Mouse (Mus musculus): ENCODE measurements around the gene Rps6kb1.
A peak's percentile ranks its signal among the peaks of the same experiment; 100 is the strongest.

Rps6kb1 gene

DNA sequence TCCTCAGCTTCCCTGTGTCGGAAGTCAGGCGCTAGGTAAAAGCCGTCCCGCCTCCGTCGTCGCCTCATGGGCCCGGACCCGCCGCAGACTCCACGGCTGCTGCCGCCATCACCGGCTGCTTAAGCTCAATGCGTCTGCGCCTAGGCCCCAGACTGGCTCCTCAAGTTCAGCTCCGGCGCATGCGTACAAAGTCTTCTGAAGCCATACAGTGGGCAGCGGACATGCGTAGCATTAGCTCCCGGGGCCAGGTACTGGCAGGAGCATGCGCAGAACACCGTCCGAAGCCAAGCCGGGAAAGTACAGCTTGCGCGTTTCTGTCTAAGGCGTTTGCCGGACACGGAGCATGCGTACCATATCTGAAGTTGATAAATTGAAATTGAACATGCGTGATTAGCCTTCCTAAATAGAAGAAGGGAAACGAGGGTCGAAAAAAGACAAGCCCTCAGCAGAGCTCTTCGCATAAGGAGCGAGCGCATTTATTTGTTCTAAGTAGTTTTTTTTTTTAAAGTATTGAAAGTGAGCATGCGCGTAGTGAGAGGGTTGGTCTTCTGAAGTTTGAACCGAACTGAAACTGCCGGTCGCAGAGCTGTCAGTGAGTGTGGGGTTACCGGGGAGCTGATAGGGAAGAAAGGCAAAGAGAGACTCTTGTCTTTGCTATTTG lies at the start of gene Rps6kb1, which contains the start of gene Tubd1:
Gene Rps6kb1, minus strand, starts transcription at position 167 of the 661 bp plus-strand sequence.
Gene Tubd1, plus strand, starts transcription at position 353 of the 661 bp plus-strand sequence.
- peak; percentile 99 to 100 for DNase-seq (ENCODE audit: low spot score in 2 of 2)

- no peak for DNase-seq (ENCODE audit: low spot score in 2 of 2)
Measured at GRCm38 (mm10) chr11:86593443-86593842, 48.8 kb upstream of the Rps6kb1 start.

DNA sequence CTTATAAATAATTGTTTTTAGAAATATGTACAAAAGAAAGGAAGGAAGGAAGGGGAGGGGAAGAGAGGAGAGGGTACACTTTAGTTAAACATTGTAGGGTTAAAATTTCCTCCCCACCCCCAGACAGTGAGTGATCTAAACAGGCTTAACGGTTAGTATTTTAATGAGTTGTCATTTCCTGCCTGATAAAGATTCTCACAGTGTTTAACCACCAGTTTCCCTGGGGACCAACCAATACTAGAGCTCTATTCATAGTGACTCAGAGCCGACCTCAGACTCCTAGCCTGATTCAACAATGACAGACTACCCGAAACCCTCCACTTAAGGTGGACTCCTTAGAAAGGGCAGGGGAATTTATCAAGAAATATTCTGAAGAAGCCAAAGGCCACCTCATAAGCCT lies 48.4 kb upstream of the Rps6kb1 start:
- DNase-seq (ENCODE audit: low spot score in 2 of 2) = no peak

- no peak for DNase-seq (ENCODE audit: low spot score in 2 of 2)
Measured at GRCm38 (mm10) chr11:86591931-86592616, 47.5 kb upstream of the Rps6kb1 start.

GRCm38 (mm10) chr11:86591301-86591845 lies 46.8 kb upstream of the Rps6kb1 start:
- DNase-seq (ENCODE audit: low spot score in 2 of 2) = no peak

GRCm38 (mm10) chr11:86590579-86590978 lies 46.0 kb upstream of the Rps6kb1 start:
- DNase-seq (ENCODE audit: low spot score in 2 of 2) = peak in 1 of 2 experiments; percentile 50

DNA sequence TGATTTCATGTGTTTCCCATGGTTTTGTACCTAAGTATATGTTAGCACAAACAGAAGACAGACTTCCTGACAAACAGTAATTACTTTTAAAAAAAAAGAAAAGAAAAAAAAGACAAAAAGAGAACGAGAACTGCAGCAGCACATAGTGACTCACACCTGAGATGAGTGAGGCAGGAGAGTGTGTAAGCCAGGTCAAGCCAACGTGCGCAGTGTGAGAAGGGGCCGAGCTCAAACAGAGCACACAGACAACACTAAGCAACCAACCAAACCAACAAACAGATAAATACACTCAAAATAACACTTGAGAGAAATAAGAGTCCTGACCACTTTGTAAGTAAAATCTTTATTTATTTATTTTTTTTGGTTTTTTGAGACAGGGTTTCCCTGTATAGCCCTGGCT lies 45.5 kb upstream of the Rps6kb1 start:
- DNase-seq (ENCODE audit: low spot score in 2 of 2) = no peak

DNA sequence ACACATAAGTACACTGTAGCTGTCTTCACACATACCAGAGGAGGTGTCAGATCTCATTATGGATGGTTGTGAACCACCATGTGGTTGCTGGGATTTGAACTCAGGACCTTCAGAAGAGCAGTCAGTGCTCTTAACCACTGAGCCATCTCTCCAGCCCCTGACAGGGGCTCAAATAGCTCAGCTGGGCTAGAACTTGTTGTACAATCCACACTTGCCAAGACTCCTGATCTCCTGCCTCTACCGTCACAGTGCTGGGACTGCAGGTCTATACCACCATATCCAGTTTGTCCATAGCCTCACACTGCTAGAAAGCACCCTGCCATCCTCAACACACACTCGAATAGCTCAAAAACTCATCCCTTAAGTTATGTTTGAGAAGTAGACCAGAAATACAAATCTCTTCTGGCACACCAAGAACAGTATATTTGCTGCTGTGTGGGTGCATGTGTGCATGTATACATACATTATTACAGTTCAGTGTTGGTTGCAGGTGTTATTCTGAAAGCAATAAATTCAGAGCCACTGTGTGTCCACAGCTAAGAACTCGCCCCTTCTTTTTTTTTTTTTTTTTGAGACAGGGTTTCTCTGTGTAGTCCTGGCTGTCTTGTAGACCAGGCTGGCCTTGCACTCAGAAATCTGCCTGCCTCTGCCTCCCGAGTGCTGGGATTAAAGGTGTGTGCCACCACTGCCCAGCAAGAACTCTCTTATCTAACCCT lies 44.1 kb upstream of the Rps6kb1 start:
- DNase-seq (ENCODE audit: low spot score in 2 of 2) = no peak

GRCm38 (mm10) chr11:86587830-86588229 lies 43.2 kb upstream of the Rps6kb1 start:
- no peak for DNase-seq (ENCODE audit: low spot score in 2 of 2)

DNA sequence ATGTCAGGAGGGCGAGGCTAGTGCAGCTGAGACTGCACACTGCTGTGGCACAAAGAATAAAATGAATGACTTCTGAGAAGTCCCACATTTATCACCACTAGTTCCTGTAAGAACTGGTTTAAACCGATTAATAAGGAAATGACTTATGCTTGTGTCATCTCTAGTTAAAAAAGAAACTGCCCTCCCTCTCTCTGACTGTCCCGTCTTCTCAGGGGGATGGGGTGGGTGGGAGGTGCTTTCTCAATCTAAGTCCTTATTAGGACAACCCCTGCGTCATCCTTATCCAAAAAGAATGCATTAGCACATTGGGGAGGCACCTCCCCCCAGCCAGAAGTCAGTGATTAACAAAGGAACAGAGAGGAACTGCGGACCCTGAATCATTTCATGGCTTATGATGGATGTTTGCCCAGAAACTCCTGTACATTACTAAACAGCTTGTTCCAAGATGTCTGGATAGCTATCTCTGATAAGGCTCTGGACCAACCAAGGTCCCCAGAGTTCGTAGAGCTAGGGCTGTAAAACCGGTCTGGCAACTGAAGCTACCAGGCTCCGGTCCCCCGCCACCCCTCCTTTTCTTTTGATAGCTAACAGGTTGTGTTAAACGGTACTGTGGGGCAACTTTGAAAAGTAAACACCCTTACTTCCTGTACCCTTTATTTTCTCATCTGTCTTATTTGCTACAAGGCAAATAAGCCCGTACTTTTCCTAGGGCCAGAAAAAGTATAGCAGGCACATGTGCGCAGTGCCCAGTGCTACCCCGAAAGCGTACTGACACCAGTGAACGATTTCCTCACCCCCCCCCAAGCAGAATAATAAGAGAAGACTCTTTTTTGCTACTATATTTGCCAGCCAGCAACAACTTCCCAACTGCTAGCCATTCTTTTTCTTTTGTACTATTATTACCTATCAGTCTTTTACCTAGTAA lies 42.5 kb upstream of the Rps6kb1 start:
- DNase-seq (ENCODE audit: low spot score in 2 of 2) = no peak

GRCm38 (mm10) chr11:86586177-86586867 lies 41.7 kb upstream of the Rps6kb1 start:
- no peak for DNase-seq (ENCODE audit: low spot score in 2 of 2)

GRCm38 (mm10) chr11:86585598-86585984 lies 41.0 kb upstream of the Rps6kb1 start:
- no peak for DNase-seq (ENCODE audit: low spot score in 2 of 2)

DNA sequence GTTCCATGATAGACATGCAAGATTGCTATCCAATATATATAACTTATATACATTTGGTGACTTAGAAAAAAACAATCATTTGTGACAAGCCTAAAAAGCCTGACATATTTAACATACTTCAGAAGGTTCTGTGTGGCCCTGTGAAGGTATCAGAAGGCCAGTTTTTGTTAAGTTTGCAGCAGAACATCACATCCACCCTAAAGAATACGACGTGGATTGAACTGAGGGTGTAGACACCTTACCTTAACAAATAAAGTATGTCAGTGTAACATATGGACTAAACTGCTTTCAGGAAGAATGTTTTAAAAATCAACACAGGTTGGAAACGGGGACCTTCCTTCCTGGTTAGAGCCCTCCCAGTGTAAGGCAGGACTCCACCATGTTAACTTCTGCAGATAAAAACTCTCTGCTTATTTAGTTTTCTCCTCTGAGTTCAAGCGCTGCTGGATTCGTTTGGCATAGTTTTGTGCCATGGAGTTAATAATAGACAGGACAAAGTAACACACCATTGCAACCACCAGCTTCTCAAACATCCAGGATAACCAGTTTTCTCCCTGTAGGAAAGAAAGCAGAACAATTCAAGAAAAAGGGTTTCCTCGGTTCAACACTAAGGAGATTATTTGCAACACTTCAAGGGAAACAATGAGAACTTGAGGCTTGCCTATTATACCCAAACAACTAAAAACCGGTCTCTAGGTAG lies 40.4 kb upstream of the Rps6kb1 start:
- no peak for DNase-seq (ENCODE audit: low spot score in 2 of 2)

DNA sequence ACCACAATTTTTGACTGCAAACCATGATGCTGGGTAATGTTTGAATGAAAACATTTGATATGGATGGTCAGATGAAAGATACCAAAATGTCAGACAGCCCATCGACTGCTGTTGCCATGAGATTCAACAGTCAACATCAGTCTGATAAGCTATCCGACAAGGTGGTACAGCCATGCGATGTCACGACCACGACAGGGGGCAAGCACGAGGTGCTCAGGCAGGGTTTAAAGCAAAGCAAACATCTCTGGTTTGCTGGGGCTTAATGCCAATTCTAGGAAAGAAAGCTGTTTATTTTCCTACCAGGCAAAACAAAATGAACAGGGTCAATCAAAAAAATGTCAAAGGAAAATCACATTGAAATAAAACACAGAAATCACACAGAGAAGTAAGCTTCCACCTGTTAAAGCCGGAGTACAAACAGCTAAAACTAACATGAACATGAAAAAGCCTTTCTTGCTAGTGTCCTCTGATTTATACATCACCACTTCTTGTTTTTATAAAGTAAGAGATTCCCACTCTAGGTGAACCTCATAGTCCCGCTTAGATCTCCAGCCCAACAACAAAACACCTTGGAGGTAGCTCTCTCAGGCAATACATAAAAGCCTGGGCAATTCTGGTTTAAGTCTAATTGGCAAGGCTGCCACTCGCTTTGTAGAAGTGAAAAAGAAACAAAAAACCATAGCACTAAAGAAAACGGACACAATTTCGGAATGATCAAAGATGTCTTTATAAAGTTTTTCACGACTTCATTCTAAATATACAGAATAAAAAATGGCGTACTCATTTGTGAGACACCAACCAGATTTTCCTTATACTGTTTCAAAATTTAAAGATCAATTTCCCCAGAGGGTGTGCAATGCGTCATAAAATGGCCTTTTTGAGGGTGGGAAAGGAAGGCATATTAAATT lies 39.6 kb upstream of the Rps6kb1 start:
- DNase-seq (ENCODE audit: low spot score in 2 of 2) = no peak

GRCm38 (mm10) chr11:86583313-86583825 lies 38.8 kb upstream of the Rps6kb1 start:
- DNase-seq (ENCODE audit: low spot score in 2 of 2) = no peak

DNA sequence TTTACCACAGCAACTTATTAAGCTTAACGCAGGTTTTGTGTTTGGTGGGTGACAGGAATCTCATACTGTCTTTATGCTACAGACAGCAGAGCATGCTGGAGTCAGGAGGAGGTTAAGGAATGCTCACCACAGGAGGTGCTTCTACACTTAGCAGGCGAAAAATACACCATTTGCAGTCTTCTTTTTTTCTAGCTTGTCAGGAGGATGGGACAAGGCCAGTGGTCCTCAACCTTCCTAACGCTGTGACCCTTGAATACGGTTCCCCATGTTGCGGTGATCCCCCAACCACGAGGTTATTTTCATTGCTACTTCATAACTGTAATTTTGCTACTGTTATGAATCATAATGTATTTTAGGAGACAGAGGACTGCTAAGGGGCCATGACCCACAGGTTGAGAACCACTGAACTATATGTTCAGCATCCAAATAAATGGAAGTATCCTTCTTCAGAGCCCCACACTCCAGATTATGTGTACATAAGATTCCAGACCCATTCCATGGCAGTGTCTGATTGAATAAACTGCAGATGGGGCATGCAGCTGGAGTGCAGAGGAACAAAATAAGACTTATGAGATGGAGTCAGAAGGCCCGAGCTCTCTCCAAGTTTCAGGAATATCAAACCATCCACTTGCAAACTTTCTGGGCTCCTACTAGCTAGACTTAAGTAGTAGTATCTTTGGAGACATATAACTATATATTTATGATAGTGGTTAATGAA lies 38.1 kb upstream of the Rps6kb1 start:
- DNase-seq (ENCODE audit: low spot score in 2 of 2) = no peak

GRCm38 (mm10) chr11:86581943-86582542 lies 37.4 kb upstream of the Rps6kb1 start:
- no peak for DNase-seq (ENCODE audit: low spot score in 2 of 2)

All from right cerebral cortex, adult 2 months (tissue).